Mouse (Mus musculus) heart, postnatal 36 days (tissue): ENCODE results near the gene Islr. TPM values are rescaled to one million over a fixed set of nuclear protein-coding genes. Genes with fewer than 3 reads are reported as not detected.
A peak's percentile ranks its signal among the peaks of the same experiment; 100 is the strongest.

Source experiments
- DNase-seq, 2 experiments: peaks; one replicate each; pipeline ENCODE4 v3.0.0; 2021 to 2022
- intact Hi-C: fragments of 180-260 bp; cut with DNase I; formaldehyde crosslinking; loops from one replicate; pipeline ENCODE4 v1.15.1; 2025
- total RNA-seq, 2 experiments: library from RNA; stranded (reverse); gene quantifications; 2 replicates each; pipeline ENCODE4 v1.2.3; 2021

Gene Islr
- total RNA-seq, 2 experiments from 2014 or later: 28.5 to 30.4 TPM

DNA sequence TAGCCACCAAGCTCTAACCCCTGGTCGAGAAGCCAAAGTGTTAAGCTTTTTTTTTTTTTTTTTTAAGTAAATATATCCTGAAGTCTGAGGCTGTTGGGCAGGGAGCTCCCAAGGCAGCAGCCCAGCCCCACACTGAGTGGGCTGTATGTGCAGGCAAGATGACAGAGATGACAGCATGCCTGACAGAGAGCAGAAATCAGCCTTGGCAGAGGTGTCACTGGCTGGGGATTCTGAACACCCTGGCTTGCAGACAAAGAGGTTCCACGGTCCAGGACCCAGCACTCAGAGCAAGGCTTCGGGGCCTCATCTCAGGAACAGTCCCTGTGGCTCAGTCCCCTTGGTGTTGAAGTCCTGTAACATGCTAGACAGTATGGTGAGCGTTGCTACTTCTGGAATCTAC, 44.3 kb downstream of the Islr start:
- intact Hi-C loops: loop anchor here (5.0 kb wide), 2 partner anchors 68 to 118 kb away; no protein-coding TSS in a partner anchor
- peak; percentile 31 to 35 for DNase-seq

DNA sequence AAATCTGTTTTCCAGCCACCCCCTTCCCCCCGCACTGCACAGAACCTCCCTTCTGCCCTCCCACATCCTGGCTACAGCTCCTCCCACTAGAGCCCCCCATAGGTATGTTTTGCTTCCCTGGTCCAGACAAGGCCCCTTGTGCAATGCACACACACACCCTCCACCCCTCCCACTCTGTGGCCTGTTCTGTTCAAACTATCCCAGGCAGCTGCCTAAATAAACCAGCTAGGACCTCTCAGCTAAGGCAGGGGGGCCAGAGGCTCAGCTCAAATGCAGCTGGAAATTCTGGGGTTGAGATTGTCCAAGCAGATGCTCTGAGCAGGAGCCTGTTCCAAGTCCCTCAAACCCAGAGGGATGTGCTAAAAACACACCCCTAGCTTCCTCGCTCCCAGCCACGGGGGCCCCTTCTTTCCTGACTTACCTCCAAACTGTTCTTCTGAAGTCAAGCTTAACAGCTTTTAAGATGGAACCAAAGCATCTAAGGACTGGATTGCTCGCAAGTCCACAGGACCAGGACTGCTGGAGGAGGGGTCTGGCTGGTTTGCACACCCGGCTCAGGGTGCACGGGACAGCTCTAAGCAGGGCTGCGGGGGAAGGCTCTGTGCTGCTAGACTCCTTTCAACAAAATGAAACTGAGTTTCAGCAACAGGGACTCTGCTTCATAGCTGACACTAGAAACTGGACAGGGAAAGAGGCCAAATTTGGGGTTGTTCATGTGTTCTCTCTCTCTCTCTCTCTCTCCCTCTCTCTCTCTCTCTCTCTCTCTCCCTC, 45.4 kb downstream of the Islr start:
- DNase-seq: peak; percentile 25 to 57
- intact Hi-C loops: loop anchor here (5.0 kb wide), 2 partner anchors 66 to 116 kb away; no protein-coding TSS in a partner anchor

DNA sequence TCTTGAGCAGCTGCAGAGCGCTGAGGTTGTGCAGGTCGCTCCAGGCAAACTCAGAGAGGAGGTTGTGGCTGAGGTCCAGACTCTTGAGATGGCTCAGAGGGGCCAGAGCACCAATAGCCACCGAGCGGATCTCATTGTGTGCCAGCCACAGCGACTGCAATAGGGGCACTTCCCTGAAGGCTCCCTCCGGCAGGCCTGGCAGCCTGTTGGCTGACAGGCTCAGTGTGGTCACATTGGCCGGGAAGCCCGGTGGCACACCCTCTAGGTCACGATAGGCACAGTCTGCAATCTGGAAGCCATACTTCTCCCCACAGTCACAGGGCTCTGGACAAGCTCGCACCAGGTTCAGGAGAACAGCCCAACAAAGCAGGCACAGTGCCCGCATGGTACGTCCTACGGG, 46.3 kb downstream of the Islr start:
- no peak for DNase-seq
- intact Hi-C loops: loop anchor here (5.0 kb wide), 2 partner anchors 66 to 116 kb away; no protein-coding TSS in a partner anchor

DNA sequence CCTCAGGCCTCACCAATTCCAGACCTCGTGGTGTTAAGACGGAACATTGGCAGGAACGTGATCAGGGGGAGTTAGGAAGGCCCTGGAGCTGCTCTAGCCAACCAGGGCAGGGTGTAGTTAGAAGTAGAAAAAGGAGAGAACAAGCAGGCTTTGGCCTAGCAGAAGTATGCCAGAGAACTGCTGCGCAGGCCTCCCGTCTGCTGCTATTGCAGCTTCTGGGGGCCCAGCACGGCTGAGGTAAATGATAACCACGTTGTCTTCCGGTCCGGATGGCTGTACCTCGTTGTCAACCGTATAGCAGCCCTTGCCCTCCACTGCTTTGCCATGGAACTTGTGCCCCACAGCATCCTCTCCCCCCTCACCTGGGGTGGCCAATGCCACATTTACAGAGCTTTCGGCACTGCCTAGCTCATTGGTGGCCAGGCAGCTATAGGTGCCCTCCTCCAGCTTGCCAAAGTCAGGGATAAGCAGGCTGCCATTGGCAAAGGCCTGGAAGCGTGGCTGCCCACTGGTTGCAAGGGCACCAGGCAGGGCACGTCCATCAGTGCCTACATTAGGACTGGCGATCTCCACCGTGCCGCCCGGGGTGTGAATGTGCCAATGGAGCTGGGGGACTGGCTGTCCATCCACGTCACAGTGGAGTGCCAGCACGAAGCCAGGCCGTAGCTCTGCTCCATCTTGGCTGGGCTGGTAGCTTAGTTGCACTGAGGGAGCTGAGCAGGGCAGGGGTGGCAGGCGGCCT, 47.1 kb downstream of the Islr start:
- intact Hi-C loops: loop anchor here (5.0 kb wide), 2 partner anchors 65 to 115 kb away; no protein-coding TSS in a partner anchor
- DNase-seq: no peak

DNA sequence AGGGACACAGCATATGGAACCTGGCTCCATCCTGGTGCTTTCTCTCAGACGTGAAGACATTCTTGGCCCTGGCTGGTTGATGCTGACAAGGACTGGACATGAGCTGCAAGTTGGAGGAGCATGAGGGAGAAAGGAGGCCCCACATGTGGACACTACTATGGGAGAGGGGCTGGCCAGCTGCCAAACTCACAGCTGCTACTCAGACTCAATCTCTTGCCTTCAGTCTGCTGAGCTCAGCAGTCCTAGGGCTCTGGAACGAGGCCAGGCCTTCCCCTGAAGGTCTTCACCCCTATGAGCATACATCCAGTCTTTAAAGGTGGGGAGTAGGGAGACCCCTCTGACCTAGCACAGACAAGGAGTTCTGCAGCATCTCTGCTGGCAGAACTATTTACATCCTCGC, 48.7 kb downstream of the Islr start:
- intact Hi-C loops: loop anchor here (5.0 kb wide), 2 partner anchors 63 to 113 kb away; no protein-coding TSS in a partner anchor
- DNase-seq: peak; percentile 52 to 60

DNA sequence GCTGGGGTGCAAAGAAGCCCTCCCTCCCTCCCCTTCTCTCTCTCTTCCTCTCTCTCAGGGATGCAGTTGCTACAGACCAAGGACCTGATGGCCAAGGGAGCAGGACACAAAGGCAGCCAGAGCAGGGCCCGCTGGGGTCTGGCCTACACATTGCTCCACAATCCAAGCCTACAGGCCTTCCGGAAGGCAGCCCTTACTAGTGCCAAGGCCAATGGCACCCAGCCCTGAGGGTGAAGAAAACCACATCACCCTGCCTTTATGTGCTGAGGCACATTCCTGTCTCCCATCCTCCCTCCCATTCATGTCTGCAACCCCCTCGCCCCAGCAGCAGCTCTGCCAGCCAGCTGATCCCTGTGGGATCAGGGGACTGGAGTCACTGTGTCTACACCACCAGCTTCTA, 51.0 kb downstream of the Islr start:
- intact Hi-C loops: no loop called here
- DNase-seq: no peak

DNA sequence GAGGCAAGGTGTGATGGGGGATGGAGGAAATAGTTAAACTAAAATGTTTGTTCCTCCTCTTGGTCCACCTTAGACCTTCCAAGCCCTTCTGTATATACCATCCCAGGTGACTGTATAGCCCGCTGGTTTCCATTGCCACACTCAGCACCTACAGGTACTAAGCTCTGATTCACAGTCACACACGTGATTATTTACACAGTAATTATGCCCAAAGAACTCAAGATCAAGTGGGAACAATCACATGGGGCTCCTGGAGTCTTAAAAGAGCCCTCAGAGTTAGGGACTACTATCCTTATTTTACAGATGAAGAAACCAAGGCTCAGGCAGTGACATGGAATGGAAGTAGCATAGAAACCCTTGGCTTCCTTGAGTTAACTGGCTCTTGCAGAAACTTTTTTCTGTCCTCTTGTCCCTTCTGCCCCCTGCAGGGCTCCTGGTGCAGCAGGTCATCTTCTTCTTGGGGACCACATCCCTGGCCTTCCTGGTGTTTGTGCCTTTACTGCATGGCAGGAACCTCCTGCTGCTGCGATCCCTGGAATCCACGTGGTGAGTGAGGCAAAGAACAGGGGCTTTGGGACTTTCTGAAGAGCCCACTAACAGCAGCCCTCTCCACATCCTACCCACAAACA, 53.3 kb downstream of the Islr start:
- DNase-seq: no peak
- intact Hi-C loops: no loop called here

DNA sequence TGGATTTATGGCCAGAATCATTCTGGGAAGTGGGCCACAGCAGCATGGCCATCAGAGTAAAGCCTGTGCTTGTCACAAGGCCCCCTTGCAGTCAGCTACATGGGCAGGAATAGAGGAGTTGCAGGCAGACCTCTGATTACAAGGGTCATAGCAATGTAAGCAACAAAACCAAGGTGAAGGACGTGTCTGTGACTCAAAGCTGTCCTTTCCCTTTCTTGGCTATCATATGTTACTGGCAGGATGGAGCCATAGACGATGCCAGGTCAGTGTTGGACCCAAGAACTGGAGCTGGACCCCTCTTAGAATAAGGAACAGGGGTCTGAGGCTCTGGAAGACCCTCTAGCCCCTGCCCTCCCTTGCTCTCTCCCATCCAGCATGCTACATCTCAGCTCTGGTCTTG, 55.3 kb downstream of the Islr start:
- no peak for DNase-seq
- intact Hi-C loops: no loop called here

DNA sequence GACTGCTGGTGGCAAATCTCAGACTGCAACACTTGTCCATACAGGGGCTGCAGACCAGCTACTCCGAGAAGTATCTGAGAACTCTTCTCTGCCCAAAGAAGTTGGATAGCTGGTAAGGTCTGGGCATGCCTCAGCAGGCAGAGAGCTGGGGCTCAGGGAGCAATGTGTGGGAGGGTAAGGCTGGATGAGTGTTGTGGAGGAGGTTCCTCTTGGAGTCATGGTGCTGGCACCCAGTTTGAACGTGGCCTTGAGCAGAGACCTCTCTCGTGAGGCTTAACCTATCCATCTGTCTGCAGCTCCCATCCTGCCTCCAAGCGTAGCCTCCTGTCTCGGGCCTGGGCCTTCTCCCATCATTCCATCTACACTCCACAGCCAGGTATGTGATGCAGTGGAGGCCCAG, 58.7 kb downstream of the Islr start:
- intact Hi-C loops: no loop called here
- no peak for DNase-seq

DNA sequence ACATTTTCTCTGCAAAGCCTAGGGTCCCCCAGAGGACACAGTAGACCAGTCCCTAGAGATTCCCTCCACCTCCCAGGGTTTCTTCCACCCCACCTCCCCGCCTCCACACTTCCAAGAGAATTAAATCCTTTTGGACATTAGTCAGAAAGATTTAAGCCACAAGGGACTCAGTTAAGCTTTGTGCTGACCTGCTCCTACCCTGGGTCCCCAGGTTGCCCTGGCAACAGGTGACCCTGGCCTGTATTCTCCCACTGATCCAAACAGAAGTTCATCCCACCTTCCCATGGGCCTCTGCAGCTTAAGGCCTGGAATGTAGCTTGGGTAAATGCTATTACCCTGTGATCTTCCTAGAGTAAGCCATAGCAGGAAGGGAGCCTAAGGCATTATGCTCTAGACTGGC, 59.4 kb downstream of the Islr start:
- intact Hi-C loops: no loop called here
- no peak for DNase-seq

DNA sequence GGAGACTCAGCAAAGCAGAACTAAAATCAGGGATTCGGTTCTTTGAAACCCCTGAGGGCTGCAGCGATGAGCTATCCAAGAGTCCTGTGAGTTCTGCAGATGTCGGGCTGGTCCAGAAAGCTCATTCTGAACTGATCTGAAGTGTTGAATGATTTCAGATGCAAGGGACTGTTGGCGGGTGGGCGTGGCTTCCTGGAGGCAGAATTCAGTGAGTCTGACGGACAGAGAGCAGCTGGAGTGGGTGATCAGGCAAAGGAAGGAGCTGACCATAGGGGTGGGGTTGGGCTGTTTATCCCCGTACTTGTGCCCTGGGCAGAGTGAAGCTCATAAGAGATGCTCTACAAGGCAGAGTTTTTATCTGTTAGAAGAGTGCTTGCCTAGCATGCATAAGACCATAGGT, 60.7 kb downstream of the Islr start:
- intact Hi-C loops: no loop called here
- peak in 1 of 2 experiments; percentile 22 for DNase-seq

DNA sequence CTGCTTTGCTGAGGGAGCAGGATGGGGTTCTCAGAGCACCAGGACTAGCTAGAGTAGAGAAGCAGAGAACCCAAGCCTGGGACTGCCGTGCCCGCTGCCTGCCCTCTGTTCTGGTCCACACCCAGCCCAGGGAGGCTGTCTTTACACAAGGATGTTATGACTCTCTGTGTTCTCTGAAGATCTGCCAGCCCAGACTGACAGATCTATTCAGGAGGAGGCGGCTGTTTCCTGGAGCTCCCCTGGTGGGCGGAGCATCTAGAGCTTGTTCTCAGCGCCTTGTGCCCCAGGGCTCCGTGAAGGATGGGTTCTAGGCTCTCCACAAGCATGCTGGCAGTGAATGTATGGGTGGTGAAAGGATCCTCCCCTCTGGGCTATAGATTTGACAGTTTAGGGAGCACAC, 64.2 kb downstream of the Islr start:
- intact Hi-C loops: no loop called here
- DNase-seq: no peak

DNA sequence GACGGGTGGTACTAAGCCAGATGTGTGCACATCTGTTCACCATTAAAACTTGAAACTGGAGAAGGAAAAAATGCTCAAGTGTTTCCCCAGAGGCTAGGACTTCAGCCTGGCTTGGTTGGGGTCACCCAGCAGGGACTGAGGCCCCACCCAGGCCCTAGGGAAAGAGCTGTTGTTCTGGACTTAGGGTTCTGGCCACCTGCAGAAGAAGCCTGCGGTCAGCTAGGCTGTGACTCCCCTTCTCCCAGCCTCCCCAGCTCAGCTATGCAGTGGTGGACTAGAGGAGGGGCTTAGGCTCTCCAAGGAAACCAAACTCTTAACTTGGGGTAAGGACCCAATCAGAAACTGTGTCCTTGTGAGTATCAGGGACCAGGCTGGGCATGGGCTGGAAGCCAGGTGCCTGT, 68.2 kb downstream of the Islr start:
- DNase-seq: no peak
- intact Hi-C loops: no loop called here

DNA sequence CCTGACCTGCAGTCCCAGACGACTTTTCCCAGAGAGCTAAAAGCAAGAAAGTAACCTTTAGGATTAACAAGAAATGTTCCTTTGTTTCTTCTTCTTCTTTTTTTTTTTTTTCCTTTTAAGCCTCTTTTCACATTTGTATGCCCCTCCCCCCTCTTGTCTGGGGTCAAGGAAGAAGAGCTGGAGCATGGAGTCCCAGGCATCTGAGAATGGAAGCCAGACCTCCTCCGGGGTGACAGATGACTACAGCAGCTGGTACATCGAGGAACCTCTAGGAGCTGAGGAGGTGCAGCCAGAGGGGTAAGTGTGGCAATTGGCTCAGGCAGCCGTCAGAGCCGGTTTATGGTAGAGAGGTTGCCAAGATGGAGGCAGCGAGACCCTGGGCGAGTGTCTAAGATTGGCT, 69.2 kb downstream of the Islr start:
- intact Hi-C loops: no loop called here
- DNase-seq: no peak

DNA sequence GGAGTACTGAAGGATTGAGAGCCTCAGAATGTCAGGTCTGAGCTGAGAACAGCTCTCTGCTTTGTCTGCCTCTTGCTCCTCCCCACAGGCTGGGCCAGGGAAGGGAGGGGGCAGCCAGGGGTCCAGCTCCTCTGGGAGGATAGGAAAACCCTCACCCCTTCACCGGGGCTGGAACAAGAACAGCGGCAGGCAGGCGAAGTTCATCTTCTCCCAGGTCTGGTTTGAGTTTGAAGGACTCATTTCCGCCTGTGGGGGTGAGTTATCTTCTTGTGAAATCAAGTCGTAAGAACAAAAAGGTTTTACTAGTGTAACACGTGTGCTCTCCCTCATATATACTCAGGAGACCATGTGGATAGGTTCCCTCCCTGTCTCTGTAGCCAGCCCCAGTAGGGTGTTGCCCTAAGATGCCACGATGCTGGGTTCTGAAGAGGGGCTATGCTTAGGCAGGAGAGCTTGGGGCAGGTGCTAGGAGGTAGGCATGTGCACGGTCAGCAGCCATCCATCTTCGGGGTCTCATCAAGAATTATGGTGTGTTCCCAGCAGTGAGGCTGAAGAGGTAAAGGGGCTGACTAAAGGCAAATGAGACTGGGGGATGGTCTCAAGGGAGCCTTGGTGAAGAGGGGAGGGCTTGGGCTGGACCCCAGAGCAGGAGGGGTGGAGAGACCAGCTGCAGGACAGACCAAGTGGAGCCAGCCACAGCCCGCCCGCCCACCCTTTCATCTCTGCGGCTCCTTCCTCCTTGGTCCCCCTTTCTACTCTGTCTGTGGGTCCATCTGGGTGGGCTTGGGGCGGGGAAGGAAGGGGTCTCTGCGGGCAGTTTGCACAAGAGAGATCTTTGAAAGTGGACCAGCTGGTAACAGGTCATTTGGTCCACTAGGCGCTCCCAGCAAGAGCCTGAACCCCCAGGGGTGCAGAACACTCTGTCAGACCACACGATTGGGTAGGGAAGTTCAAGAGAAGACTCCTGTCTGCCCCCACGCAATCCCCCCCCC, 69.9 kb downstream of the Islr start:
- intact Hi-C loops: no loop called here

DNA sequence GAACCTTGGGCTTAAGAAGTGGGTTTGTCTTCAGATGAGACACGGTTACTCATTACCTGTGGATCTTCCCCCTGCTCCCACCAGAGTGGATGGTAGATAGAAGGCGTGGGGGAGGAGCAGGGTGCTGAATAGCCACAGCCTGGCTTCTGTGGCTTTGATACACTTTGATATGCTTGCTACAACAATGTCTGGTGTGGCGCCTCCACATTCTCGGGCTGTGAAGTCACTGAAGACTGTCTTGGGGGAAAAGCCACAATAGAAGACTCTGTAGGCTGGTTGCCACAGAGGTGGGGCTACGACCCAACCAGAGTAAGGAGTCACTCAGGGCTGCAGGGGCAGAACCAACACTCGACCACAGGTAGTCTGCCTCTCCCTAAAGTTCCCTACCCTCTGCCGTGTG, 72.4 kb downstream of the Islr start:
- no peak for DNase-seq
- intact Hi-C loops: no loop called here

More for the DNA sequence above, 69.9 kb downstream of the Islr start:
- DNase-seq: no peak

DNA sequence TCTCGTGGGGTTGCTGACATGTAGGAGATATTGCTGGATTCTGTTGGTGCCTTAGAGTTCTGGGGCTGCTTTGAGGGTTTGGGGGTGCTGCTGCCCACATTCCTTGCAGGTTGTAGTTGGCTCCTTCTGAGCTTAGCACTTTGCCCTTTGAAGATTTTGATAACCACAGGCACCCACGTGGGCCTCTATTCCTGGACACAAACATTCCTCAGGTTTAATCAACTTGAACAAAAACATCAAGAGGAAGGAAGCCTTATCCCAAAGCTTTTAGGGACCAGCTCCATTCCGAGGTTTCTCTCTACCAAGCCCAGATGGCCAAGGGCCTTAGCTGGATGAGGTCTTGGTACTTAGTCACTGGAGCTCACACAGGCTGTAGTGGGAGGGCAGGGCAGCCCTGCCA, 73.2 kb downstream of the Islr start:
- no peak for DNase-seq
- intact Hi-C loops: no loop called here

DNA sequence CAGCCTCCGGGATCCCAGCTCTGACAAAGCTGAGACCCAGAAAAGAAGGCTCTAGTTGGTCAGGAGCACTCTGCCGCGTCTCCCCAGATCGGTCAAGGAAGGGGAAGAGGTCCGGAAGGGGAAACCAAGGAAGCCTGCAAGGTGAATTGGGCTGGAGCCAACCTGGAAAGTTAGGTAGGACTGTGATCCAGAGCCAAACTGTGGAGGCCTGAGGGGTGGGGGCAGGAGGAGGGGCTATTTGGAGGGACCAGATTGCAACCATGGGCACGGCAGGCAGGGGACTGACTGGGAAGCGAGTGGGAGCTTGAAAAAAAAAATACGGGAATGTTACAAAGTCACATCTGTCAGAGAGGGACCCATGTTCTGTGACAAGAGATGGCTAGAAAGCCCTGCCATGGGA, 74.6 kb downstream of the Islr start:
- no peak for DNase-seq
- intact Hi-C loops: no loop called here

DNA sequence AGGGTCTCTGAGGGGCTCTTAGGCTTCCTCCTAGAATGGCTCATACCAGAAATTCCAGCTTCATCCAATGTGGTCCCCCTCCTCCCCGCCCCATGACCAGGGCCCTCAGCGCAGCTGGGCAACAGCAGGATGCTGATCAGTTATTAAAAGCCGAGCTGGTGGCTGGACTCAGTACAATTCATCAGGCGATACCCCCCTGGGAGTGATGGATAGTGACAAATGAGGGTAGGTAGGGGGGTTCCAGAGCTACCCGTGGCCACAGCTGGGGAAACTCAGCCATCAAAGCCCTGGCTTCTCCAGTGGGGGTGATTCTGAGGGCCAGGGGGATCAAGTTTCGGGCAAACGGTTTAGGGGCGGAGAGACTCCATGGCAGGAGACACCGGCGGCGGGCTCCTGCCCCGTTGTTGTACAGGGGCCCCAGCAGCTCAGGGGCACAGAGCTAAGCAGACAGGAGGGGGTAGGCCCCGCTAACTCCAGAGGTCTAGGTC, 75.1 kb downstream of the Islr start:
- no peak for DNase-seq
- intact Hi-C loops: no loop called here

DNA sequence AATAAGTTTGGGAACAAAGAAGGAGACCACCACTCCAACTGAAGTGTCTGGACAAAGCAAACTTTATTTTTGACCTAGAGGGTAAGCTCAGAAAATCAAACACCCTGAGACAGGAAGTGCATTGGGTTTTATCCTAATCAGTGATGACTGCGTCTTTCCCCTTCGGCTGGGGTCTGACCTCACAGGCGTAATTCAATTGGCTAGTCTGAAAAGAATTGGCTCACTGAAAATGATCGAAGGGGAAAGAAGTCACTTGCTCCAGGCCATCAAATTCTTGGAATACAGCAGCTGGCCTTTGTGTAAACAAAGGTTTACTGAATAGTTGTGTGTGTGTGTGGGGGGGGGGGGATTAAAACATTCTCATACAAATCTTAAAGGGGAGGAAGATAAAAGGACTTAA, 78.3 kb downstream of the Islr start:
- intact Hi-C loops: no loop called here
- DNase-seq: no peak
